In the genomic region with DNA sequence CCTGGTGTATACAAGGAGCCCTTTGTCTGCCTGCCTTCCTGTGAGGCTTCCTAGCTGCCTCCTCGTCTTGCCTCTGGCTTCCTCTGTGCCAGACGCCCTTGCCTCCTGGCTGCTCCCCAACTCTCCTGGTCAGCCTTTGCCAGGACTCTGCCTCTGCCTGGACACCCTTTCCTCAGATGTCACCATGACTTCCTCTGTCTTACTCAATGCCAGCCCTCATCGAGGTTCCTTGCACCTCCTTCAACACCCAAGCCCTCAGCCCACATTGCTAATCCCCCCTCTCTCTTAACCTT, we compare ENCODE assay signal across 15 mouse cellular contexts. TPM values are rescaled to one million over a fixed set of nuclear protein-coding genes. Genes with fewer than 3 reads are reported as not detected.
DNase-seq lines count a peak whose midpoint lies in the region; ATAC-seq lines count a peak whose summit lies in the region.
"Had no signal": no experiment of that assay in that cellular context is flagged by ENCODE, and none has a peak within 500 bp of the region (broad histone marks: within the 10 kb centered on the region; RNA-seq: fewer than 3 reads in every experiment).

No protein-coding gene starts in this region.

- H3K27ac ChIP-seq in liver, embryonic 15.5 days (replicated peaks) = peak overlapping the region; percentile 78

- WGBS in liver, embryonic 15.5 days (ENCODE audit: insufficient replicate concordance) = 23% methylated on average over 3 of the region's 3 CpGs

- H3K4me2 ChIP-seq in liver, embryonic 15.5 days = peak overlapping the region; percentile 50

- 0 out of 2 replicates have a peak, but pooled peaks cover 3% of the 10 kb centered on the region for H3K36me3 ChIP-seq in liver, embryonic 15.5 days (replicated peaks)

- no peak overlapping the region for H3K9ac ChIP-seq in liver, embryonic 15.5 days

- H3K4me1 ChIP-seq in liver, embryonic 15.5 days (replicated peaks) = no peaks in the 10 kb centered on the region; the same call in 1 of the 2 replicates

- ATAC-seq in liver, embryonic 15.5 days (ENCODE audit: insufficient read depth) = no peak
- ATAC-seq: forebrain, embryonic 14.5 days had no signal

- H3K4me3 ChIP-seq in liver, embryonic 15.5 days (replicated peaks) = peak overlapping the region; percentile 36

- no peaks in the 10 kb centered on the region for H3K9me3 ChIP-seq in liver, embryonic 15.5 days (replicated peaks)

- DNase-seq in adrenal gland, adult 2 months = peak; percentile 38
- no peak for DNase-seq in adrenal gland, postnatal 4 days (ENCODE audit: low spot score in 2 of 2)
- DNase-seq in kidney, adult 18-20 months = peak; percentile 64
- DNase-seq in kidney, postnatal 4 days = no peak
- DNase-seq in adrenal gland, postnatal 36 days = peak; percentile 16 to 55
- DNase-seq in frontal cortex, postnatal 14 days (ENCODE audit: low spot score in 2 of 2) = no peak
- DNase-seq in urinary bladder, postnatal 14 days (ENCODE audit: low spot score) = no peak
- DNase-seq: right cerebral cortex, postnatal 14 days; thymus, postnatal 25 days had no signal

- H3K27me3 ChIP-seq in liver, embryonic 15.5 days = no peaks in the 10 kb centered on the region

RNA-seq across cellular contexts. Expression of a gene that starts 0.9 kb away (rescaled TPM):
- under 1 TPM in 1 of 2 experiments, not detected in 1; 0.78 TPM for total RNA-seq in adrenal gland, adult 2 months (2021)
- 0.46 and 1.9 TPM in 2 replicates for polyA plus RNA-seq in adrenal gland, adult 2 months (2012; rRNA removed)
- 10 to 100 TPM in 1 of 2 experiments, 1 to 10 TPM in 1; 1.1 to 11.4 TPM for total RNA-seq in adrenal gland, postnatal 4 days (2021)
- under 1 TPM; 0.50 to 0.92 TPM for total RNA-seq in adrenal gland, postnatal 36 days (2021)
- 47.0 and 60.4 TPM in 2 replicates for polyA plus RNA-seq in liver, embryonic 15.5 days (2015; fragmentation: Nextera tagmentation; extraction: Ambion mirVana)
- total RNA-seq: common myeloid progenitor, adult 5-6 weeks; left cerebral cortex, postnatal 14 days; megakaryocyte-erythroid progenitor cell, adult 5-6 weeks had no signal
- polyA plus RNA-seq: forebrain, embryonic 14.5 days; heart, embryonic 14.5 days had no signal

RNA-seq across cellular contexts. Expression of a gene that starts 44.3 kb away (rescaled TPM):
- 10 to 100 TPM; 14.3 to 16.3 TPM for total RNA-seq in adrenal gland, adult 2 months (2021)
- 3.6 and 4.0 TPM in 2 replicates for polyA plus RNA-seq in adrenal gland, adult 2 months (2012; rRNA removed)
- 10 to 100 TPM; 16.0 to 18.8 TPM for total RNA-seq in adrenal gland, postnatal 4 days (2021)
- 10 to 100 TPM; 14.3 to 15.2 TPM for total RNA-seq in adrenal gland, postnatal 36 days (2021)
- polyA plus RNA-seq in liver, embryonic 15.5 days (2015; fragmentation: Nextera tagmentation; extraction: Ambion mirVana) = 5.7 and 6.0 TPM in 2 replicates

RNA-seq across cellular contexts. Expression of a gene that starts 59.5 kb away (rescaled TPM):
- 1 to 10 TPM; 4.3 to 5.2 TPM for total RNA-seq in adrenal gland, adult 2 months (2021)
- 1.1 and 1.2 TPM in 2 replicates for polyA plus RNA-seq in adrenal gland, adult 2 months (2012; rRNA removed)
- total RNA-seq in adrenal gland, postnatal 4 days (2021) = 1 to 10 TPM; 1.9 to 4.8 TPM
- total RNA-seq in adrenal gland, postnatal 36 days (2021) = 1 to 10 TPM; 2.1 to 6.1 TPM
- polyA plus RNA-seq in liver, embryonic 15.5 days (2015; fragmentation: Nextera tagmentation; extraction: Ambion mirVana) = 0.07 TPM in 1 of 2 replicates, not detected in the other
- total RNA-seq: common myeloid progenitor, adult 5-6 weeks; megakaryocyte-erythroid progenitor cell, adult 5-6 weeks had no signal

Comparison
In these comparisons a context has a peak if more than half of its experiments do, and no peak if none do; other contexts are left out.
1. DNase-seq: peak in adrenal gland, adult 2 months (single experiment), kidney, adult 18-20 months (single experiment) and adrenal gland, postnatal 36 days (2 of 2); none in adrenal gland, postnatal 4 days (0 of 2), kidney, postnatal 4 days (0 of 2), frontal cortex, postnatal 14 days (0 of 2) and urinary bladder, postnatal 14 days (single experiment).